Mouse (Mus musculus) ES-Bruce4 (cell line): ENCODE data around the gene Tcp1. TPM values are rescaled to one million over a fixed set of nuclear protein-coding genes. Genes with fewer than 3 reads are reported as not detected.
"Not testable (repeated sequence)": the region's sequence is repeated elsewhere in the genome, so short reads cannot be mapped to it uniquely, and the experiment has no call there.

Experiments
- H3K27ac ChIP-seq: 2 replicates; pipeline ENCODE4 v1.5.1; 2012; ENCODE audit warnings: low read length, inconsistent platforms; ENCODE audit not compliant: insufficient read depth
- H3K27me3 ChIP-seq: 2 replicates; pipeline ENCODE4 v1.6.1; 2012; ENCODE audit warnings: mild to moderate bottlenecking, low read length, inconsistent platforms; ENCODE audit not compliant: control insufficient read depth, poor library complexity, insufficient read depth, severe bottlenecking
- H3K36me3 ChIP-seq: 2 replicates; pipeline ENCODE4 v1.6.1; 2012; ENCODE audit warnings: inconsistent platforms, mild to moderate bottlenecking, low read length, moderate library complexity; ENCODE audit not compliant: control insufficient read depth, poor library complexity, insufficient read depth, severe bottlenecking
- H3K4me1 ChIP-seq: one replicate; pipeline ENCODE4 v1.8.1; 2011; ENCODE audit warnings: low read length; ENCODE audit not compliant: control insufficient read depth, insufficient read depth
- H3K4me3 ChIP-seq: 2 replicates; pipeline ENCODE4 v1.5.1; 2011; ENCODE audit warnings: low read depth, mild to moderate bottlenecking, low read length
- H3K9ac ChIP-seq: 2 replicates; pipeline ENCODE4 v1.6.1; 2012; ENCODE audit warnings: low read depth, mild to moderate bottlenecking, inconsistent platforms; ENCODE audit not compliant: poor library complexity, severe bottlenecking
- H3K9me3 ChIP-seq: replicated peaks from 2 replicates; pipeline ENCODE4 v1.6.1; 2012; ENCODE audit warnings: mild to moderate bottlenecking, low read length, inconsistent platforms; ENCODE audit not compliant: control insufficient read depth, poor library complexity, insufficient read depth, severe bottlenecking
- CTCF ChIP-seq: IDR thresholded peaks from one replicate; pipeline ENCODE4 v1.8.1; 2011; ENCODE audit warnings: low read depth, low read length
- EP300 ChIP-seq: IDR thresholded peaks from 2 replicates; pipeline ENCODE4 v1.6.1; 2011; ENCODE audit warnings: low read depth, low read length; ENCODE audit not compliant: insufficient read depth
- POLR2A ChIP-seq: IDR thresholded peaks from one replicate; pipeline ENCODE4 v1.8.1; 2011; ENCODE audit warnings: low read length; ENCODE audit not compliant: insufficient read depth
- polyA plus RNA-seq: library from polyadenylated mRNA; stranded (reverse); fragments of >200 nt; gene quantifications from 2 replicates; pipeline ENCODE4 v1.2.4, GENCODE M21; 2011; ENCODE audit warnings: low read depth; ENCODE audit not compliant: missing spikeins, insufficient read depth, insufficient read length

Gene Tcp1
- polyA plus RNA-seq, 1 experiment: 673 TPM

DNA sequence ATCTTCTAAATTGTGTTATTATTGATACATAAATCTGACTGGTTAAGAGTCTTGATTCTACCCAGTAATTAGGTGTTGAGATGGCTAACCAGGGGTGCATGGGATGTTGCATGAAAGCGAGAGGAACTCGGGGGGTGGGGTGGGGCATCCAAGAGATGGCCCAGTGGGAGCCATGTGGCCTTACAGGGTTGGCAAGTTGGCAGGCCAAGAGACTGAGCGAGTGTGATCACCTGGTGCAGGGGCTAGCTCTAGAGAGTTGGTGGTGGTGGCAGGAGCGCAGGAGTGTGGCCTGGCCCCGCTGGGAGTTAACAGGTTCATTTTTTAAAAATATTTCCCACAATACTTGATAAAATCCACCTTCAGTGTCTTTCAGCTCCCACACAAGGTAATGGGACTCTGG lies 17.8 kb upstream of the Tcp1 start:
- Histone ChIP-seq H3K9me3 (no peaks in the 10 kb centered on the region), H3K4me3 (no peak overlapping the region), H3K27ac (no peak overlapping the region), H3K27me3 (no peaks in the 10 kb centered on the region), H3K36me3 (peaks cover 8% of the 10 kb centered on the region; the same call in 1 of the 2 replicates), H3K9ac (no peak overlapping the region), H3K4me1 (no peaks in the 10 kb centered on the region)
- TF ChIP-seq EP300 (no peak), POLR2A (no peak), CTCF (no peak)

GRCm38 (mm10) chr17:12898607-12899006 lies 16.9 kb upstream of the Tcp1 start:
- peaks cover 12% of the 10 kb centered on the region; the same call in 1 of the 2 replicates for H3K36me3 ChIP-seq
- not testable (repeated sequence) for H3K27ac ChIP-seq, H3K27me3 ChIP-seq

GRCm38 (mm10) chr17:12902291-12902690 lies 13.2 kb upstream of the Tcp1 start:
- Histone ChIP-seq H3K36me3 (peaks cover 12% of the 10 kb centered on the region; the same call in 1 of the 2 replicates), H3K27me3 (no peaks in the 10 kb centered on the region), H3K27ac (no peak overlapping the region), H3K4me3 (no peak overlapping the region), H3K9ac (no peak overlapping the region), H3K9me3 (no peaks in the 10 kb centered on the region), H3K4me1 (no peaks in the 10 kb centered on the region)
- TF ChIP-seq CTCF (no peak), POLR2A (no peak), EP300 (no peak)

More at GRCm38 (mm10) chr17:12898607-12899006, 16.9 kb upstream of the Tcp1 start:
- H3K4me1 ChIP-seq, H3K9ac ChIP-seq, H3K9me3 ChIP-seq, H3K4me3 ChIP-seq: not testable (repeated sequence)

GRCm38 (mm10) chr17:12903372-12904333 lies 11.8 kb upstream of the Tcp1 start:
- H3K9me3 ChIP-seq: no peaks in the 10 kb centered on the region
- TF ChIP-seq CTCF: no peak
- peaks cover 12% of the 10 kb centered on the region; the same call in 1 of the 2 replicates for H3K36me3 ChIP-seq
- no peak overlapping the region for H3K27ac ChIP-seq
- no peaks in the 10 kb centered on the region for H3K4me1 ChIP-seq
- no peaks in the 10 kb centered on the region for H3K27me3 ChIP-seq
- H3K4me3 ChIP-seq: no peak overlapping the region
- H3K9ac ChIP-seq: no peak overlapping the region

DNA sequence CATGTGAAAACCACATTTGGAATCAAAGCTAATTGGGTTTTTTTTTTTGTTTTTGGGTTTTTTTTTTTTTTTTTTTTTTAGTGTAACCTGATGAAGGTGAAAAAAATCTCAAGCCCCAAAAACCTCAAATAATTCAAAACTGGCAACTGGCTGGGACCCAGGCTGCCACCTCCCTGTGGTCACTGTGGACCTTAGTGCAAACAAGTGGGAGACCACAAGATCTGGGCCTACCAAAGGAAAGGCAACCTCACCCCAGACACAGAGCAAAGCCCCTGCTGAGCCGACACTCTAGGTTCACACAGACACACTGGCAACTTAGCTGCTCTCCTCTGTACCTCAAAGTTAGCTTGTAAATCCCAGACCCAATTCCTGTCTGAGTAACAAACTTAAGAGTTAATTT lies 11.2 kb upstream of the Tcp1 start:
- Histone ChIP-seq H3K9me3 (no peaks in the 10 kb centered on the region), H3K9ac (no peak overlapping the region), H3K27ac (no peak overlapping the region), H3K4me1 (no peaks in the 10 kb centered on the region), H3K36me3 (peaks cover 12% of the 10 kb centered on the region; the same call in 1 of the 2 replicates), H3K4me3 (no peak overlapping the region), H3K27me3 (no peaks in the 10 kb centered on the region)
- no peak for TF ChIP-seq EP300
- TF ChIP-seq CTCF: no peak
- no peak for TF ChIP-seq POLR2A

DNA sequence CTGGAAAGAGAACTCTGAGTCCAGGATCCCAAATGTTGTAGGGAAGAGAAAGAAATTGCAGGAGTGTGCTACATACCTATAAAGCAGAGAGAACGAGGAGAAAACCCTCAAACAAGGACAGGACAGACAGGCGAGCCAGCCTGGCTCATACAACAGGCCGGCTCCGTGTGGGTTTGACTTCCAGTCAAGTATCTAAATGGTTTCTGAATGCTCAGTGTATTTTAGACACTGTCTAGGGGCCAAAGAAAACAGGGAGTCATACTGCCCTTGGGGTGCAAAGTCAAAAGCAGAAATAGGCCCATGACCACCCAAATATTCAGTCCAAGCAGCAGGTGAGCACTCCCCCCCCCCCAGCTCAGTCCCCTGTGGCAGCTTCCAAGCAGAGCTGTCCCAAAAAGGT lies 9.7 kb upstream of the Tcp1 start:
- Histone ChIP-seq H3K9ac (no peak overlapping the region), H3K27ac (no peak overlapping the region), H3K4me3 (no peak overlapping the region), H3K9me3 (no peaks in the 10 kb centered on the region), H3K27me3 (no peaks in the 10 kb centered on the region), H3K36me3 (peaks cover 12% of the 10 kb centered on the region; the same call in 1 of the 2 replicates), H3K4me1 (no peaks in the 10 kb centered on the region)
- no peak for TF ChIP-seq CTCF
- TF ChIP-seq POLR2A: no peak
- TF ChIP-seq EP300: no peak
